Mouse (Mus musculus): ENCODE results near the gene Asap2. TPM values are rescaled to one million over a fixed set of nuclear protein-coding genes. Genes with fewer than 3 reads are reported as not detected.

The Asap2 gene
- total and polyA plus RNA-seq, 2 experiments = 2.3 to 6.1 TPM

DNA sequence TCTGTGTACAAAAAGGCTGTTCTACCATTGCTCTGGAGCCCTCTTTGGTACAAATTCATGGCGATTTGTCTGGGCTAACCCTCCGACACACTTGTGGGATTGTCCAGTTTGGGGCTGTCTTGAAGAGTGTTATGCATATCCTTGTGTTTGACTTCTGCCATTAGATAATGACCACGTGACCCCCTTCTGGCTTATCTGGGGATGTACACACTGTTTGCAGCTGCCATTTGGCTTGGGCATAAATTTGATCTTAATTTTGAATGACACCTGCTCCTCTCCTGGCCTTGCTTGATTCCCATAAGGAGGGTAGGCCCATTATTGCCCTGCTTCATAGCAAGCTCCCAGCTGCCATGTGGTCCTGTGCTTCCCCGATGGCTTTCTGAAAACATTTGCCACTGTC, 171.6 kb downstream of the Asap2 start:
- Histone ChIP-seq H3K4me1 (ENCODE audit: control insufficient read depth, insufficient read depth, low read length) (peaks cover 13% of the 10 kb centered on the region), H3K9ac (ENCODE audit: low read depth, low read length) (no peak overlapping the region), H3K4me3 (ENCODE audit: insufficient read depth, low read depth, low read length) (no peak overlapping the region)

DNA sequence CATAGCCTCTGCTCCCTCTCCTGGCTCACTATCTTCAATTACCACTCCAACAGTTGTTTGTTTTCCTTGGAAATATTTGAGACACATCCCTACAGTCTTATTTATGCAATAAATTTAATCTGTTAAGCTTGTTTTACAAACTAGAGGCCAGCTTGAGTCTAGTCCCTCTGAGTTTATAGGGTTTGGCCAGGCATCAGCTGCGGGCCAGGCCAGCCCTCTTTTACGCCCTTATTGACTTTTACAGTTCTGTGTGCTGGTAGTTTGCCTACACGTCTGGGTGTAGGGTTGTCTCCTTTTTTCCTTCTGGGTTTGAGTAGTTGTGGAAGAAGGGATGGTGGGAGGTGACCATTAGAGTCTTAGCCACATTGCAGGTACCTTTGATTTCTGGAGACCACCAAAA, 173.4 kb downstream of the Asap2 start:
- H3K4me1 ChIP-seq (ENCODE audit: control insufficient read depth, insufficient read depth, low read length) = peaks cover 21% of the 10 kb centered on the region

More for the DNA sequence above, 171.6 kb downstream of the Asap2 start:
- peaks cover 2% of the 10 kb centered on the region; the same call in 1 of the 2 replicates for H3K79me2 ChIP-seq (ENCODE audit: control insufficient read depth, insufficient read depth, low read length)
- no peaks in the 10 kb centered on the region for H3K36me3 ChIP-seq (ENCODE audit: control insufficient read depth, insufficient read depth, low read length)
- WGBS = 94% methylated on average over 4 of the region's 4 CpGs
- no peak overlapping the region for H3K27ac ChIP-seq (replicated peaks; ENCODE audit: insufficient read depth, low read depth, low read length)
- DNase-seq (ENCODE audit: extremely low read depth, low read depth, low spot score) = no peak
- TF ChIP-seq POLR2A (IDR thresholded peaks at IDR 0.05; ENCODE audit: extremely low read depth, insufficient read depth, low read length) (no peak), CTCF (IDR thresholded peaks at IDR 0.05; ENCODE audit: low read depth, low read length) (no peak)
- H3K27me3 ChIP-seq (ENCODE audit: control insufficient read depth, insufficient read depth, low read length) = no peaks in the 10 kb centered on the region

DNA sequence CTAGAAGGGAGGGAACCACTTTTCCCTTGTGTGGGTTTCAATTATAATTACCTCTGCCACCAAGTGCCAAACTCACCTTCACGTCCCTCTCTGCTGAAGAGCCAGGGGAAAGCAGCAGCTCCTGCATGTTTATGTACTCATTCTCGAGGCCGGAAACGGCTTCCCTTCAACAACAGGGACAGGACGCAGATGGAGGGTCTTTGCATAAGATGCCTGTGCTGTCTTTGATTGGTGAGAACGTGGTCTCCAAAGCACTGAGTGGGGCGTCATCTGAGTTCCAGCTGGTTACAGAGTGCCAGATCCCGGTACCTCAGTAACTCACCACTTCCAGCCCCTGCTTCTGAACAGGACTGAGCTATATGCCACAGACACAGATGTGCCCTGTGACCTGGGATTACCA, 174.0 kb downstream of the Asap2 start:
- Histone ChIP-seq H3K27ac (replicated peaks; ENCODE audit: insufficient read depth, low read depth, low read length) (no peak overlapping the region), H3K9ac (ENCODE audit: low read depth, low read length) (no peak overlapping the region), H3K79me2 (ENCODE audit: control insufficient read depth, insufficient read depth, low read length) (no peaks in the 10 kb centered on the region; the same call in 1 of the 2 replicates), H3K27me3 (ENCODE audit: control insufficient read depth, insufficient read depth, low read length) (no peaks in the 10 kb centered on the region), H3K4me3 (ENCODE audit: insufficient read depth, low read depth, low read length) (no peak overlapping the region), H3K4me1 (ENCODE audit: control insufficient read depth, insufficient read depth, low read length) (peaks cover 21% of the 10 kb centered on the region), H3K36me3 (ENCODE audit: control insufficient read depth, insufficient read depth, low read length) (no peaks in the 10 kb centered on the region)
- WGBS = 84% methylated on average over 8 of the region's 8 CpGs
- DNase-seq (ENCODE audit: extremely low read depth, low read depth, low spot score) = no peak
- no peak for TF ChIP-seq CTCF (IDR thresholded peaks at IDR 0.05; ENCODE audit: low read depth, low read length)
- TF ChIP-seq POLR2A (IDR thresholded peaks at IDR 0.05; ENCODE audit: extremely low read depth, insufficient read depth, low read length) = no peak

More for the DNA sequence above, 173.4 kb downstream of the Asap2 start:
- TF ChIP-seq POLR2A (IDR thresholded peaks at IDR 0.05; ENCODE audit: extremely low read depth, insufficient read depth, low read length) (no peak), CTCF (IDR thresholded peaks at IDR 0.05; ENCODE audit: low read depth, low read length) (no peak)
- Histone ChIP-seq H3K79me2 (ENCODE audit: control insufficient read depth, insufficient read depth, low read length) (no peaks in the 10 kb centered on the region; the same call in 1 of the 2 replicates), H3K4me3 (ENCODE audit: insufficient read depth, low read depth, low read length) (no peak overlapping the region), H3K27me3 (ENCODE audit: control insufficient read depth, insufficient read depth, low read length) (no peaks in the 10 kb centered on the region), H3K9ac (ENCODE audit: low read depth, low read length) (no peak overlapping the region), H3K36me3 (ENCODE audit: control insufficient read depth, insufficient read depth, low read length) (no peaks in the 10 kb centered on the region), H3K27ac (replicated peaks; ENCODE audit: insufficient read depth, low read depth, low read length) (no peak overlapping the region)
- DNase-seq (ENCODE audit: extremely low read depth, low read depth, low spot score) = no peak
- 16% methylated on average over 3 of the region's 3 CpGs for WGBS

DNA sequence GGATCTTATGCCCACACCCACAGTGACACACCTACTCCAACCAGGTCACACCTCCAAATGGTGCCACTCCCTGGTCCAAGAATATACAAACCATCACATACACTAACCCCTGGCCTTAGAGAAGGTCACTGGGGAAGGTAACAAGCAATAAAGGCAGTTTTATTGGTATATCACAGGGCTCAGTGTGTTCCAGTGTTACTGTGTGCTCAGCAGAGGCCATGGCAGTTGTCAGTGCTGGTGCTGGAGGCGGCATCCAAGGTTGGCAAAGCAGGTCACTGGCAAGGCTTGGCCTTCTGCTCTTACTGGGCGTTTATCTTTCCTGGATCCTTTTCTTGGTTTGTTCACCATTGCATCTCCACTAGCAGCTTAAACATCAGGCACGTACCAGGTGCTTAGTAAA, 174.9 kb downstream of the Asap2 start:
- 44% methylated on average over 3 of the region's 3 CpGs for WGBS
- Histone ChIP-seq H3K9ac (ENCODE audit: low read depth, low read length) (no peak overlapping the region), H3K4me1 (ENCODE audit: control insufficient read depth, insufficient read depth, low read length) (peaks cover 21% of the 10 kb centered on the region), H3K36me3 (ENCODE audit: control insufficient read depth, insufficient read depth, low read length) (no peaks in the 10 kb centered on the region), H3K4me3 (ENCODE audit: insufficient read depth, low read depth, low read length) (no peak overlapping the region), H3K79me2 (ENCODE audit: control insufficient read depth, insufficient read depth, low read length) (no peaks in the 10 kb centered on the region; the same call in 1 of the 2 replicates), H3K27me3 (ENCODE audit: control insufficient read depth, insufficient read depth, low read length) (no peaks in the 10 kb centered on the region), H3K27ac (replicated peaks; ENCODE audit: insufficient read depth, low read depth, low read length) (no peak overlapping the region)
- no peak for DNase-seq (ENCODE audit: extremely low read depth, low read depth, low spot score)
- TF ChIP-seq POLR2A (IDR thresholded peaks at IDR 0.05; ENCODE audit: extremely low read depth, insufficient read depth, low read length) (no peak), CTCF (IDR thresholded peaks at IDR 0.05; ENCODE audit: low read depth, low read length) (no peak)

DNA sequence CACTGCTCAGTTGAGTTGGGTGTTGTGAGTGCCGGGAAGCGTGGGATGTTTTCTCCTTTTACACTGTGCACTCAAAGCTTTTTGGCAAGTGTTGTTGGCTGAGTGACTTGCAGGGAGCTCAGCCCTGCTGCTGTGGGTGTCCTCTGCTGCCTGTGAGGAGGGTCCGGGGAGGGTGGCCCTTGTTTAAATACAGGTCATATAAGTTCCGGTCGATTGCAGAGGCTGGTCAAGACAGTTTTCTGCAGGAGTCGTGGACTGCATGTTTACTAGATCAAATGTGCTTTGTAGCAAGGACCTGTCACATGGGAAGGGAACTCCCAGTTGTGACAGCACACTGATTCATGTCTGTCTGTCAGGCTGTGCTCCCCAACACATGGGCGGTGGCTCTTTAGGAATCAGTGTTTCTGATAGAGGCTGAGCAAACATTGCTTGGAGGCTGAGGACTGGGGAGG, 175.7 kb downstream of the Asap2 start:
- Histone ChIP-seq H3K4me3 (ENCODE audit: insufficient read depth, low read depth, low read length) (no peak overlapping the region), H3K9ac (ENCODE audit: low read depth, low read length) (no peak overlapping the region), H3K27me3 (ENCODE audit: control insufficient read depth, insufficient read depth, low read length) (no peaks in the 10 kb centered on the region), H3K4me1 (ENCODE audit: control insufficient read depth, insufficient read depth, low read length) (peaks cover 16% of the 10 kb centered on the region), H3K79me2 (ENCODE audit: control insufficient read depth, insufficient read depth, low read length) (no peaks in the 10 kb centered on the region; the same call in 1 of the 2 replicates), H3K27ac (replicated peaks; ENCODE audit: insufficient read depth, low read depth, low read length) (no peak overlapping the region), H3K36me3 (ENCODE audit: control insufficient read depth, insufficient read depth, low read length) (no peaks in the 10 kb centered on the region)
- DNase-seq (ENCODE audit: extremely low read depth, low read depth, low spot score) = no peak
- 22% methylated on average over 7 of the region's 7 CpGs for WGBS
- TF ChIP-seq POLR2A (IDR thresholded peaks at IDR 0.05; ENCODE audit: extremely low read depth, insufficient read depth, low read length) (no peak), CTCF (IDR thresholded peaks at IDR 0.05; ENCODE audit: low read depth, low read length) (no peak)

DNA sequence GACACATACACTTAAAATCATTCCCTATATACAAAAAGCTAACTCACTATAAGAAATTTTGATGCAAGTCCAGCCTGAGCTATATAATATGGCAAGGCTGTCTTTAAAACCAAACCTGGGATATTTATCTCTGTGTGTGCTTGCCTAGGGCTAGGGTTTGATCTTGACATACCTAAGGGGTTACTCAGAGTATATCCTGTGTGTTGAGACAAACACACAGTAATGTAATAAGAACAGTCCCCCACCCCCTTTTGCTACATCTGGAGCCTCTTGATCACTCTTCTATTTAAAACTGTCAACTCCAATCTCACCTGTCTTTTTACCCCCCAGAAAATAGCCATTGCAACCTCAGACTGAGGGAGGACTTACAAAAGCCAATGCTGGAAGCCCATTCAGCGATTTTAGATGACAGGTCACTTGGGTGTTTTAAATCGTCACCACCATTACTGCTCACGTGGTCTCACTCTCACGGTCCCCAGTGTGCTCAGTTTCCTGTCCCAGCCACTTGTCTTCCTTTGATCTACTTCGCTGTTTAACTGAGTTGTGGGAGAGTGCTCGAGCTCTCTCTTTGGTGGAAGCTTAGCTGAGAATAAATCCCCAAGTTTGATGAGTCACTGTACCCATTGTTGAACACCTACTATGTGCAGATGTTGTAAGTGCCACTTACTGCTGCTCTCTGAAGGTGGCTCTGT, 176.8 kb downstream of the Asap2 start:
- no peak for TF ChIP-seq POLR2A (IDR thresholded peaks at IDR 0.05; ENCODE audit: extremely low read depth, insufficient read depth, low read length)
- H3K36me3 ChIP-seq (ENCODE audit: control insufficient read depth, insufficient read depth, low read length) = no peaks in the 10 kb centered on the region
- no peak overlapping the region for H3K9ac ChIP-seq (ENCODE audit: low read depth, low read length)
- no peaks in the 10 kb centered on the region for H3K27me3 ChIP-seq (ENCODE audit: control insufficient read depth, insufficient read depth, low read length)
- no peaks in the 10 kb centered on the region; the same call in 1 of the 2 replicates for H3K79me2 ChIP-seq (ENCODE audit: control insufficient read depth, insufficient read depth, low read length)
- no peak overlapping the region for H3K27ac ChIP-seq (replicated peaks; ENCODE audit: insufficient read depth, low read depth, low read length)
- H3K4me1 ChIP-seq (ENCODE audit: control insufficient read depth, insufficient read depth, low read length) = peaks cover 20% of the 10 kb centered on the region
- 65% methylated on average over 6 of the region's 6 CpGs for WGBS
- no peak overlapping the region for H3K4me3 ChIP-seq (ENCODE audit: insufficient read depth, low read depth, low read length)
- no peak for DNase-seq (ENCODE audit: extremely low read depth, low read depth, low spot score)
